Mouse (Mus musculus): Measurements from ENCODE around the gene Cnnm1. TPM values are rescaled to one million over a fixed set of nuclear protein-coding genes. Genes with fewer than 3 reads are reported as not detected.
"Not testable (repeated sequence)": the region's sequence is repeated elsewhere in the genome, so short reads cannot be mapped to it uniquely, and the experiment has no call there.

Gene Cnnm1
- polyA plus RNA-seq, 1 experiment from 2014 or later, result 0.93 TPM

- Histone ChIP-seq H3K4me1 (replicated peaks) (no peaks in the 10 kb centered on the region), H3K4me2 (replicated peaks) (no peak overlapping the region), H3K36me3 (no peaks in the 10 kb centered on the region), H3K27me3 (replicated peaks) (no peaks in the 10 kb centered on the region), H3K9ac (no peak overlapping the region), H3K4me3 (replicated peaks) (no peak overlapping the region), H3K9me3 (no peaks in the 10 kb centered on the region), H3K27ac (no peak overlapping the region)
- ATAC-seq, result no peak
- 54% methylated on average over 7 of the region's 7 CpGs for WGBS
Observed at GRCm38 (mm10) chr19:43469333-43469732, 29.1 kb downstream of the Cnnm1 start.

- no peak for ATAC-seq
- H3K4me3 ChIP-seq (replicated peaks), result no peak overlapping the region
- H3K36me3 ChIP-seq, result no peaks in the 10 kb centered on the region
- H3K4me1 ChIP-seq (replicated peaks), result no peaks in the 10 kb centered on the region
- no peak overlapping the region for H3K27ac ChIP-seq
- H3K9me3 ChIP-seq, result no peaks in the 10 kb centered on the region
- H3K4me2 ChIP-seq (replicated peaks), result no peak overlapping the region
- WGBS, result 80% methylated on average over 8 of the region's 8 CpGs
- no peak overlapping the region for H3K9ac ChIP-seq
- no peaks in the 10 kb centered on the region for H3K27me3 ChIP-seq (replicated peaks)
Observed at GRCm38 (mm10) chr19:43472331-43472730, 32.1 kb downstream of the Cnnm1 start.

GRCm38 (mm10) chr19:43472781-43473180 is 32.5 kb downstream of the Cnnm1 start:
- no peak overlapping the region for H3K4me3 ChIP-seq (replicated peaks)
- no peaks in the 10 kb centered on the region for H3K9me3 ChIP-seq
- H3K36me3 ChIP-seq, result no peaks in the 10 kb centered on the region
- no peak for ATAC-seq
- H3K4me2 ChIP-seq (replicated peaks), result no peak overlapping the region
- 85% methylated on average over 7 of the region's 7 CpGs for WGBS
- H3K27me3 ChIP-seq (replicated peaks), result no peaks in the 10 kb centered on the region
- H3K27ac ChIP-seq, result no peak overlapping the region
- no peak overlapping the region for H3K9ac ChIP-seq
- no peaks in the 10 kb centered on the region for H3K4me1 ChIP-seq (replicated peaks)

- Histone ChIP-seq H3K9me3 (no peaks in the 10 kb centered on the region), H3K9ac (no peak overlapping the region; the same call in 1 of the 2 replicates), H3K36me3 (no peaks in the 10 kb centered on the region), H3K4me2 (replicated peaks) (no peak overlapping the region), H3K4me3 (replicated peaks) (no peak overlapping the region), H3K27ac (no peak overlapping the region), H3K4me1 (replicated peaks) (no peaks in the 10 kb centered on the region), H3K27me3 (replicated peaks) (no peaks in the 10 kb centered on the region)
- ATAC-seq, result no peak
- WGBS, result 36% methylated on average over 2 of the region's 2 CpGs
Observed at GRCm38 (mm10) chr19:43475642-43476041, 35.4 kb downstream of the Cnnm1 start.

- ATAC-seq, result no peak
- Histone ChIP-seq H3K4me2 (replicated peaks) (no peak overlapping the region), H3K27me3 (replicated peaks) (no peaks in the 10 kb centered on the region), H3K9ac (no peak overlapping the region), H3K4me3 (replicated peaks) (no peak overlapping the region), H3K4me1 (replicated peaks) (no peaks in the 10 kb centered on the region), H3K9me3 (no peaks in the 10 kb centered on the region), H3K36me3 (no peaks in the 10 kb centered on the region), H3K27ac (no peak overlapping the region)
- 64% methylated on average over 7 of the region's 7 CpGs for whole genome bisulfite sequencing
Observed at GRCm38 (mm10) chr19:43476063-43476462, 35.8 kb downstream of the Cnnm1 start.

- WGBS, result 86% methylated on average over 5 of the region's 5 CpGs
- Histone ChIP-seq H3K4me2 (replicated peaks) (no peak overlapping the region), H3K9me3 (no peaks in the 10 kb centered on the region), H3K27ac (no peak overlapping the region), H3K9ac (no peak overlapping the region), H3K4me3 (replicated peaks) (no peak overlapping the region), H3K27me3 (replicated peaks) (no peaks in the 10 kb centered on the region), H3K36me3 (no peaks in the 10 kb centered on the region), H3K4me1 (replicated peaks) (no peaks in the 10 kb centered on the region)
- ATAC-seq, result no peak
Observed at GRCm38 (mm10) chr19:43477436-43477835, 37.2 kb downstream of the Cnnm1 start.

- no peak for ATAC-seq
- WGBS, result 19% methylated on average over 5 of the region's 5 CpGs
- H3K4me1 ChIP-seq (replicated peaks), result no peaks in the 10 kb centered on the region
Observed at GRCm38 (mm10) chr19:43478891-43479290, 38.7 kb downstream of the Cnnm1 start.

GRCm38 (mm10) chr19:43479431-43479830 is 39.2 kb downstream of the Cnnm1 start:
- 75% methylated on average over 5 of the region's 5 CpGs for WGBS
- H3K4me1 ChIP-seq (replicated peaks), result no peaks in the 10 kb centered on the region
- no peak for ATAC-seq
- H3K36me3 ChIP-seq, result no peaks in the 10 kb centered on the region
- no peaks in the 10 kb centered on the region for H3K9me3 ChIP-seq
- no peak overlapping the region for H3K27ac ChIP-seq
- H3K4me3 ChIP-seq (replicated peaks), result no peak overlapping the region
- no peak overlapping the region for H3K9ac ChIP-seq
- no peak overlapping the region for H3K4me2 ChIP-seq (replicated peaks)
- H3K27me3 ChIP-seq (replicated peaks), result no peaks in the 10 kb centered on the region

More at GRCm38 (mm10) chr19:43478891-43479290, 38.7 kb downstream of the Cnnm1 start:
- Histone ChIP-seq H3K36me3 (no peaks in the 10 kb centered on the region), H3K4me3 (replicated peaks) (no peak overlapping the region), H3K9ac (no peak overlapping the region), H3K9me3 (no peaks in the 10 kb centered on the region), H3K27me3 (replicated peaks) (no peaks in the 10 kb centered on the region), H3K27ac (no peak overlapping the region), H3K4me2 (replicated peaks) (no peak overlapping the region)

GRCm38 (mm10) chr19:43480512-43480911 is 40.3 kb downstream of the Cnnm1 start:
- no peak for ATAC-seq

GRCm38 (mm10) chr19:43487429-43487828 is 47.2 kb downstream of the Cnnm1 start:
- 34% methylated on average over 3 of the region's 3 CpGs for WGBS
- no peaks in the 10 kb centered on the region for H3K27me3 ChIP-seq (replicated peaks)
- H3K36me3 ChIP-seq, result no peaks in the 10 kb centered on the region
- ATAC-seq, result no peak
- H3K4me2 ChIP-seq (replicated peaks), result no peak overlapping the region
- H3K4me1 ChIP-seq (replicated peaks), result no peaks in the 10 kb centered on the region
- H3K9me3 ChIP-seq, result no peaks in the 10 kb centered on the region
- no peak overlapping the region for H3K4me3 ChIP-seq (replicated peaks)
- no peak overlapping the region for H3K9ac ChIP-seq
- H3K27ac ChIP-seq, result no peak overlapping the region

More at GRCm38 (mm10) chr19:43480512-43480911, 40.3 kb downstream of the Cnnm1 start:
- H3K9me3 ChIP-seq, result no peaks in the 10 kb centered on the region
- H3K36me3 ChIP-seq, result no peaks in the 10 kb centered on the region
- no peak overlapping the region for H3K9ac ChIP-seq
- 69% methylated on average over 9 of the region's 9 CpGs for WGBS
- H3K4me1 ChIP-seq (replicated peaks), result no peaks in the 10 kb centered on the region
- no peak overlapping the region for H3K4me2 ChIP-seq (replicated peaks)
- H3K27ac ChIP-seq, result no peak overlapping the region
- no peaks in the 10 kb centered on the region for H3K27me3 ChIP-seq (replicated peaks)
- no peak overlapping the region for H3K4me3 ChIP-seq (replicated peaks)

GRCm38 (mm10) chr19:43493316-43493715 is 53.1 kb downstream of the Cnnm1 start:
- H3K4me3 ChIP-seq (replicated peaks), result not testable (repeated sequence)

GRCm38 (mm10) chr19:43493878-43494277 is 53.6 kb downstream of the Cnnm1 start:
- Histone ChIP-seq H3K9ac (no peak overlapping the region), H3K4me2 (replicated peaks) (peak overlapping the region; percentile 52; the same call in 1 of the 2 replicates), H3K27me3 (replicated peaks) (no peaks in the 10 kb centered on the region), H3K4me1 (replicated peaks) (0 out of 2 replicates have a peak, but pooled peaks cover 5% of the 10 kb centered on the region), H3K27ac (peak overlapping the region; percentile 6; the same call in 1 of the 2 replicates), H3K36me3 (peaks cover 4% of the 10 kb centered on the region), H3K9me3 (no peaks in the 10 kb centered on the region), H3K4me3 (replicated peaks) (no peak overlapping the region)
- peak; percentile 71 for ATAC-seq
- 71% methylated on average over 6 of the region's 6 CpGs for whole genome bisulfite sequencing

More at GRCm38 (mm10) chr19:43493316-43493715, 53.1 kb downstream of the Cnnm1 start:
- not testable (repeated sequence) for H3K4me2 ChIP-seq (replicated peaks); H3K9me3 ChIP-seq; H3K36me3 ChIP-seq; H3K9ac ChIP-seq; H3K4me1 ChIP-seq (replicated peaks); H3K27me3 ChIP-seq (replicated peaks)
- ATAC-seq, result peak; percentile 11; the same call in 1 of the 2 replicates
- H3K27ac ChIP-seq, result peak overlapping the region; percentile 6; the same call in 1 of the 2 replicates
- 68% methylated on average over 1 of the region's 1 CpGs for WGBS

- no peak overlapping the region for H3K9ac ChIP-seq
- no peak overlapping the region for H3K27ac ChIP-seq
- peak; percentile 3; the same call in 1 of the 2 replicates for ATAC-seq
- no peaks in the 10 kb centered on the region for H3K27me3 ChIP-seq (replicated peaks)
- H3K4me3 ChIP-seq (replicated peaks), result 0 out of 2 replicates have a peak overlapping the region, but pooled peaks have one; percentile 2
- H3K9me3 ChIP-seq, result no peaks in the 10 kb centered on the region
- 14% methylated on average over 14 of the region's 14 CpGs for WGBS
- H3K4me2 ChIP-seq (replicated peaks), result peak overlapping the region; percentile 52
- 0 out of 2 replicates have a peak, but pooled peaks cover 5% of the 10 kb centered on the region for H3K4me1 ChIP-seq (replicated peaks)
- H3K36me3 ChIP-seq, result peaks cover 9% of the 10 kb centered on the region
Observed at GRCm38 (mm10) chr19:43494914-43495313, 54.7 kb downstream of the Cnnm1 start.

Data from intestine, embryonic 15.5 days (tissue).